Mouse (Mus musculus) thymus, adult 2 months (tissue): ENCODE results near the gene Esx1. TPM values are rescaled to one million over a fixed set of nuclear protein-coding genes. Genes with fewer than 3 reads are reported as not detected.

ENCODE experiments used
- DNase-seq: peaks from one replicate; pipeline ENCODE4 v3.0.0; 2021
- H3K27ac ChIP-seq: fragments of 200-500 bp; 2 replicates; pipeline ENCODE4 v1.5.1; 2012; ENCODE audit warnings: low read length, control low read depth; ENCODE audit not compliant: control insufficient read depth, insufficient read depth
- H3K27me3 ChIP-seq: fragments of 200-500 bp; 2 replicates; pipeline ENCODE4 v1.6.1; 2012; ENCODE audit warnings: mild to moderate bottlenecking, low read length, moderate library complexity, mixed read lengths; ENCODE audit not compliant: control insufficient read depth, insufficient read depth
- H3K36me3 ChIP-seq: fragments of 200-500 bp; 2 replicates; pipeline ENCODE4 v1.6.1; 2012; ENCODE audit warnings: mild to moderate bottlenecking, low read length, moderate library complexity; ENCODE audit not compliant: control insufficient read depth, insufficient read depth
- H3K4me1 ChIP-seq: fragments of 200-500 bp; replicated peaks from 2 replicates; pipeline ENCODE4 v1.6.1; 2012; ENCODE audit warnings: low read length; ENCODE audit not compliant: control insufficient read depth, insufficient read depth
- H3K4me3 ChIP-seq: fragments of 200-500 bp; 2 replicates; pipeline ENCODE4 v1.5.1; 2012; ENCODE audit warnings: mild to moderate bottlenecking, low read length, control low read depth, moderate library complexity; ENCODE audit not compliant: control insufficient read depth, insufficient read depth
- CTCF ChIP-seq: fragments of 200-500 bp; IDR thresholded peaks from 2 replicates; pipeline ENCODE4 v1.5.1; 2012; ENCODE audit warnings: mild to moderate bottlenecking, control low read depth, low read length, moderate library complexity, borderline replicate concordance; ENCODE audit not compliant: control insufficient read depth, poor library complexity, insufficient read depth; ENCODE audit errors: extremely low read depth
- POLR2A ChIP-seq: fragments of 200-500 bp; IDR thresholded peaks from 2 replicates; pipeline ENCODE4 v1.6.1; 2012; ENCODE audit warnings: mild to moderate bottlenecking, low read length, control low read depth, moderate library complexity; ENCODE audit not compliant: control insufficient read depth, poor library complexity, insufficient read depth; ENCODE audit errors: extremely low read depth
- WGBS: fragments of 180-500 bp; shearing (Covaris S2); methylation state at CpG from one replicate; pipeline ENCODE4 v1.1.7; 2018; 5-methylcytosine and 5-hydroxymethylcytosine counted together
- polyA plus RNA-seq: library from polyadenylated mRNA; depleted of rRNA; stranded (reverse); fragments of >200 nt; gene quantifications from 2 replicates; pipeline ENCODE4 v1.2.3, GENCODE M21; 2012; rRNA removed

Esx1 gene
- 0.10 TPM in 1 of 2 replicates, not detected in the other for polyA plus RNA-seq

DNA sequence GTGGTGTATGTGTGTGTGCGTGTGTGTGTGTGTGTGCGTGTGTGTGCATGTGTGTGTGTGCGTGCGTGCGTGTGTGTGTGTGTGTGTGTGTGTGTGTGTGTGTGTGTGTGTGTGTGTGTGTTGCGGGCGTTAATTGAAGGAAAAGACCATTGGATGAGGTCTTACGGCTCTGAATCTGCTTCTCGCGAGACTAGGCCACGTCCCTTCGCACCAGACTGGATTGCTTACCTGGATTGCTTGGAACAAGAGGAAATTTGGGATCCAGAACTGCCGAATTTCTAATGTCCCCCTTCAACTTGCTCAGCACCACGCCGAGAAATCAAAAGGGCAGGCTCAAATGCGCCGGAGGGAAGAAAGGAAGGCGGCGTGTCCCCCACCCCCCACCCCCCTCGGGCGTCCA, at the start of gene Esx1:
Esx1 (minus strand) TSS at position 366 of the 400 bp plus-strand sequence.
- no peaks in the 10 kb centered on the region; the same call in 1 of the 2 replicates for H3K27me3 ChIP-seq
- TF ChIP-seq CTCF (no peak), POLR2A (no peak)
- H3K4me1 ChIP-seq: peaks cover 7% of the 10 kb centered on the region; the same call in 1 of the 2 replicates
- no peak within 1 kb of the TSS for H3K27ac ChIP-seq
- H3K4me3 ChIP-seq: no peak within 1 kb of the TSS
- 5% methylated on average over 16 of the region's 21 CpGs for WGBS
- H3K36me3 ChIP-seq: no peaks in the 10 kb centered on the region
- DNase-seq: no peak

DNA sequence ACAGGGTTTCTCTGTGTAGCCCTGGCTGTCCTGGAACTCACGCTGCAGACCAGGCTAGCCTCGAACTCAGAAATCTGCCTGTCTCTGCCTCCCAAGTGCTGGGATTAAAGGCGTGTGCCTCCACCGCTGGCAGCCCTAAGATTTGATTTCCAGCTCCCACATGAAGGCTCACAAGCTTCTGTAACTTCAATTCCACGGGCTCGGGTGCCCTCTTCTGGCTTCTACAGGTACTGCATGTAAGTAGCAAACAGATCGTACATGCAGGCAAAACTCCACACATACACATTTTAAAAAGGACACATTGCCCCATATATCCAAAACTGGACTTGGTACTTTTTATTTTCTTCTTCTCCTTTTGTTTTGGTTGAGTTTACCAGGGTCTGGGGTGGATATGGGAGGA, 48.1 kb upstream of the Esx1 start:
- Histone ChIP-seq H3K27me3 (no peaks in the 10 kb centered on the region), H3K36me3 (no peaks in the 10 kb centered on the region), H3K27ac (no peak overlapping the region), H3K4me1 (no peaks in the 10 kb centered on the region), H3K4me3 (no peak overlapping the region)
- DNase-seq: peak; percentile 12
- TF ChIP-seq POLR2A (no peak), CTCF (no peak)
- 49% methylated on average over 7 of the region's 7 CpGs for WGBS

DNA sequence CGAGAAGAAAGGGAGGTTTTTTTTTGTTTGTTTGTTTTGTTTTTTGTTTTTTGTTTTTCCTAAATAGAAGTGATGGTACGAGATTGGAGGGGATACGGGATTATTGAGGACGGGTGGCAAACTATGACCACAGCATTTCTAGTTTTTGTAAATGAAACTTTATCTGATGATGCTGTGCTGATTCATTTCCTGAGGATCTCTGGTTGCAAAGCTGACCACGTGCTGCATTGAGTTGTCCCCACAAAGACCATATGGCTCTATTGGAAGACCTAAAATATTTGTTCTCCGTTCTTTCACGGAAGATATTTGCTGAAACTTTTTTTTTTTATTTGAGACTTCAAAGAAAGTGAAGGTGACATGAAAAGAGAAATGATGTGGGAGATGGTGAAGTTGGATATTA, 45.8 kb upstream of the Esx1 start:
- Histone ChIP-seq H3K4me3 (no peak overlapping the region), H3K27ac (no peak overlapping the region)

DNA sequence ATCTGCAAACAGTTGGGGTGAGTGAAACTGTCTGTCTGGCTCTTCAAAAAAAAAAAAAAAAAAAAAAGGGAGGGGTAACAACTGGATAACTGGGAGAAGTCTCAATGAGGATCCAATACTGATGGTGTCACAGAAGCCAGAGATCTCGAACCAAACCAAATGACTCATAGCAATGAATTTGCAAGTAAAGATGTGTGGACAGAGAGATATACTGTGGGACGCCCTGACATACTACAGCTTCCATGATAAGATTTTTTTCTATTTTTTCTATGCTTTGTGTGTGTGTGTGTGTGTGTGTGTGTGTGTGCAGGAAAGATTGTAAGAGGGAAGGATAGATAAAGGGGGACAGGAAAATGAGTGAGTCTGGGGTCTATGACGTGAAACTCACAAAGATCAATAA, 43.7 kb upstream of the Esx1 start:
- no peak for DNase-seq
- H3K27me3 ChIP-seq: no peaks in the 10 kb centered on the region
- no peak overlapping the region for H3K4me3 ChIP-seq
- TF ChIP-seq CTCF (no peak), POLR2A (no peak)
- WGBS: 97% methylated on average over 3 of the region's 3 CpGs
- H3K36me3 ChIP-seq: no peaks in the 10 kb centered on the region
- H3K4me1 ChIP-seq: no peaks in the 10 kb centered on the region
- no peak overlapping the region for H3K27ac ChIP-seq

More for the DNA sequence above, 45.8 kb upstream of the Esx1 start:
- Histone ChIP-seq H3K27me3 (no peaks in the 10 kb centered on the region), H3K36me3 (no peaks in the 10 kb centered on the region), H3K4me1 (no peaks in the 10 kb centered on the region)
- DNase-seq: no peak
- WGBS: 38% methylated on average over 7 of the region's 7 CpGs
- TF ChIP-seq POLR2A: no peak

DNA sequence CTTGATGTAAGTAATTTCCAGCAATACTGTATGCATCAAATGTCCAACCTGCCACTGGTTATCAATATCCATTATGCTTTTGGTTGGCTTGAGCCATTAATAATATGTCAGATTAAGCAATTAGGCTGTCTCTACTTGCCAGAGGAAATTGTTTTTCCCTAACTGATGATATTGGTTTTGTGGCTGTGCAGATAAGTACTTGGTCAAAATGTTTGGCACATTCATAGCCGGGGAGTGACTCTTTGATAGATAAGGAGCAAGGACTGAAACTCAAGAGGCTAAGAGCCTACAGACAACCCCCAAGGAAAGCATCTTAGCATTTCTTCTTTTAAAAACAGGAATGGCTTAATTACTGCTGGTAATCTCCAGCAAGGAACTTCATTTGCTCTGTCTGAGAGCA, 40.8 kb upstream of the Esx1 start:
- 71% methylated on average over 1 of the region's 1 CpGs for WGBS
- Histone ChIP-seq H3K36me3 (no peaks in the 10 kb centered on the region), H3K27ac (no peak overlapping the region), H3K4me3 (no peak overlapping the region), H3K4me1 (no peaks in the 10 kb centered on the region), H3K27me3 (no peaks in the 10 kb centered on the region)
- no peak for DNase-seq
- no peak for TF ChIP-seq CTCF
- no peak for TF ChIP-seq POLR2A

DNA sequence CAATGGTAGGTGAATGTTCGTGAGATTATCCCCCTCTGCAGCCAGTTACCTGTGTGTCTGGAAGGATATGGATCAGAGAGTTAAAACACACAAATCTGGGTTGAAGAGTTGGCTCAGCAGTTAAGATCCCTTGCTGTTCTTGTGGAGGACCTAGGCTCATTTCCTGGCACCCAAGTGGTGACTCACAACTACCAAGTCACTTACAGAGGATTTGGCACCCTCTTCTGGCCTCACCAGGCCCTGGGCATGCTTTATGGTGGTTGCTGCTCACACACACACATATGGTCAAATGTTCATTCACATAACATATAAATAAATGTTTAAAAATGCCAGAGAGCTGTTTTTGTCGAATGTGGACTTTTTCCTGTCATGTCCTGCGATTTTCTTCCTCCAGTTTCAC, 39.1 kb upstream of the Esx1 start:
- H3K27me3 ChIP-seq: no peaks in the 10 kb centered on the region
- H3K27ac ChIP-seq: no peak overlapping the region
- WGBS: 87% methylated on average over 3 of the region's 3 CpGs
- H3K4me1 ChIP-seq: no peaks in the 10 kb centered on the region
- TF ChIP-seq POLR2A: no peak
- no peak for TF ChIP-seq CTCF
- H3K4me3 ChIP-seq: no peak overlapping the region
- H3K36me3 ChIP-seq: no peaks in the 10 kb centered on the region
- DNase-seq: no peak

DNA sequence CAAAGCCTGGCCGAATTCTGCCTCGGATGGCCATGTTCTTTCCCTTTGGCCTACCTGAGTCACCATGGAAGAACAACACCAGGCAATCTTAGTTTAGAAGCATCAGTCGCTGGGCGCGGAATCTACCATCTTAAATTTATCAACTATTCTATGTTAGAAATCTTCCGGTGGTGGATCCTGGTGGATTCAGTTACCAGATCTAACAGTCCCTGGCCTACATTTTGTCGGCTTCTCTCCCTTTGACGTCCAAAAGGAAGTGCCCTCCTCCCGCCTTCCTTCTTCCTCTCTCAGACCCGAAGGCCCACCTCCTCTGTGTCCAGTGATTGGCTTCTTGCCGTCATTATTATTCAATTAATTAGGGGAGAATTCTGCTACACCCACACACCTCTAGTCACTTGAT, 27.2 kb upstream of the Esx1 start:
- Histone ChIP-seq H3K4me3 (no peak overlapping the region), H3K27me3 (no peaks in the 10 kb centered on the region), H3K36me3 (no peaks in the 10 kb centered on the region), H3K4me1 (no peaks in the 10 kb centered on the region), H3K27ac (no peak overlapping the region)
- DNase-seq: no peak
- 86% methylated on average over 11 of the region's 11 CpGs for WGBS
- no peak for TF ChIP-seq CTCF
- no peak for TF ChIP-seq POLR2A
